Mouse (Mus musculus) MEL-GATA-1-ER (cell line): ENCODE data around the gene Cd180.

ENCODE experiments used
- DNase-seq: peaks from one replicate; pipeline ENCODE4 v3.0.0-alpha.2; 2012; ENCODE audit warnings: low read depth; ENCODE audit errors: extremely low read depth

Gene Cd180

GRCm38 (mm10) chr13:102693341-102693801 is at the start of gene Cd180:
TSS of gene Cd180 (plus strand) at chr13:102693558.
- peak; percentile 74 for DNase-seq

DNA sequence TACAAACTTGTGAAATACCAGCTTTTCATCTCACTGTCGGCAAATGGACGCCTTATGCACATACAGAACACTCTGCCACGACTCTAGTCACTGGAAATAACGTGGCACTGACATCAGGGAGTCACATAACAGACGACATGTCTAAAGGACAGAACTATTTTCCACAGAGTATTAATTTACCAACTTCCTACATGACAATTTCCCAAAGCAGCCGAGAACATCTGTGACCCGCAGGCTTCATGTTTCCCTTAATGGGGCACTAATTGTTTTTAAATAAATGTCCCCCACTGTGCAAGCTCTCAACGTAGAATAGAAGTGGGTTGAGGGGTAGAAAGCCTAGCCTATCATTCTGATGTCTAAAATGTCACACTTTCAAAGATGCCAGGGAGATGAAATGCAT is 49.0 kb upstream of the Cd180 start:
- DNase-seq: no peak

GRCm38 (mm10) chr13:102644789-102645551 is 48.4 kb upstream of the Cd180 start:
- peak; percentile 53 for DNase-seq

- no peak for DNase-seq
These were observed 47.0 kb upstream of the Cd180 start for GRCm38 (mm10) chr13:102646271-102646771.

DNA sequence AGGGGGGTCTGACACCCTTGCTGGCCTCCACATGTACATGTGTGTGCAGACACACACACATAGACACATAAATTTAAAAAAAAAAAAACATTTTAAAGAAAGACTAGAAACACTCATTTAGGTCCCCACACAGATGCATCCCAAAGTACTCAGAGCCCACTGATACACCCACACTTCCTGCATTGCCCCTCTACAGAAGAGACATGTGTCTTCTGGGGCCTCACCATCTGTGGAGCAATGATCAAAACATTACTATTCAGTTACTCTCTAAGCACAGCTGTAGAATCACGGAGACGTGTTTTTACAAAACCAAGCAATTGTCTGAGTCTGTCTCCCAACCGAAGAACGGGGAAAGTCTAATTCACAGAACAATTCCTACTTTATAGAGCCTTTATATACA is 45.8 kb upstream of the Cd180 start:
- no peak for DNase-seq

- DNase-seq: no peak
These were observed 41.0 kb upstream of the Cd180 start for GRCm38 (mm10) chr13:102652303-102652889.

GRCm38 (mm10) chr13:102655071-102655570 is 38.2 kb upstream of the Cd180 start:
- no peak for DNase-seq

- DNase-seq: no peak
These were observed 37.1 kb upstream of the Cd180 start for GRCm38 (mm10) chr13:102656153-102656690.

GRCm38 (mm10) chr13:102658223-102658839 is 35.0 kb upstream of the Cd180 start:
- no peak for DNase-seq

GRCm38 (mm10) chr13:102664041-102664440 is 29.3 kb upstream of the Cd180 start:
- no peak for DNase-seq

GRCm38 (mm10) chr13:102664843-102665587 is 28.3 kb upstream of the Cd180 start:
- peak; percentile 85 for DNase-seq

DNA sequence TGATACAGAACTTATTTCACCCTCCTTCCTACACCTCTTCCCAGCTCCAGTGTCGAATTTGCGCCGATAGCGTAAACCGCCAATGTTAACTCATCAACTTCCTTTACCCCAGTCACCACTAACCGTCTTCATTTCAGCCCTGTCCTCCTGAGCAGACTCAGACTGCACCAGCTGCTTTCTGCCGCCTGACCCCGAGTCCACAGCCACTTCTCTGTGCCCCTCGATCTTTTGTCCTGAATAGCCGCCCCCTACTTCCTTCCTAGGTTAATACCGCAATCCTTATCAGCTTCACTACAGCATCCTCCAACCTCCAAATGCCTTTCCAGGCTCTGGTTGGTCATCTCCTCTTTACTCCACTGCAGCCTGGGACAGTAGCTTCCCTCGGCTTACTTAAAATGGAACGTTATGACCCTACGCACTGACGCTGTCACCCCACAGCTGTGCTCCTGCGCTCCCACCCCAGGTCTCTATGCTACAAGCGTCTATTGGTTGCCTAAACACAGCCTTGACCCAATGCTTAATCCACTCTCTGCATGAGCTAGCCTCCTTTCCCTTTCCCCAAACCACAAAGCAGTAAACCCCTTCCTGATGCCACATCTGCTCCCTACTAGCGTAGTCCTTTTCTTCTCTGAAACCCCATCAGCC is 27.6 kb upstream of the Cd180 start:
- peak; percentile 77 for DNase-seq

- DNase-seq: peak; percentile 56
These were observed 27.1 kb upstream of the Cd180 start for GRCm38 (mm10) chr13:102666233-102666614.

DNA sequence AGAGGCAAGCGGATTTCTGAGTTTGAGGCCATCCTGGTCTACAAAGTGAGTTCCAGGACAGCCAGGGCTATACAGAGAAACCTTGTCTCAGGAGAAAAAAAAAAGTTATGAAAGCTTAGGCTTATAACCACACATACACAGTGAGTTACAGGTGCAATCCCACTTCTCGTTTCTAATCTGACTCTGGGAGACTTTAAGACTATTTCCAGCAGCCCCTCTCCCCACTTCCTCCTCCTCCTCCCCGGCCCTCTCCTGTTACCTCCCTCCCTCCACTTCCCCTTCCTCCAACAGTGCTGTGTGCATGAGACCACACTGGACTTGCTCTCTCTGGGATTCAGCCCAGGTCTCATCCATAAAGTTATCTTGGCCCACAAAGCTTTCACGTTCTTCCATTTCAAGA is 26.6 kb upstream of the Cd180 start:
- peak; percentile 79 for DNase-seq

- DNase-seq: peak; percentile 14
These were observed 26.0 kb upstream of the Cd180 start for GRCm38 (mm10) chr13:102667401-102667800.

DNA sequence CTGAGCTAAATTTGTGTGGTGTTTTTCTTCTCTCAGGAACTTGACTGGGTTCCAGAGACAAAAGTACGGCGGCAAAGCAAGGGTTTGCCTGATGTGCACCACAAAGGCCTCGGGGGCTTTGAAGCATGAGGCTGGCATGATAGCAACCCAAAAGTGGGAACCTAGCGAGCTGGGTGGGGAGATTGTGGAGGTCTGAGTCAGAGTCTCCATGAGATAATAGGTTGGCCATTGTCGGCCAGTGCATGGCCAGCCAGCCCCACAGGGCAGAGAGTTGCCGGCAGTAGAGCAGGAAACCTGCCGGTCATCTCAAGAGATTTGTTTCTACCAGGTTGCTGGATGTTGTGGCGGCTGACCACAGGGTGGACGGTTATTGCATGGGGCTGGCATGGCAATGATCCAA is 25.5 kb upstream of the Cd180 start:
- DNase-seq: peak; percentile 59

DNA sequence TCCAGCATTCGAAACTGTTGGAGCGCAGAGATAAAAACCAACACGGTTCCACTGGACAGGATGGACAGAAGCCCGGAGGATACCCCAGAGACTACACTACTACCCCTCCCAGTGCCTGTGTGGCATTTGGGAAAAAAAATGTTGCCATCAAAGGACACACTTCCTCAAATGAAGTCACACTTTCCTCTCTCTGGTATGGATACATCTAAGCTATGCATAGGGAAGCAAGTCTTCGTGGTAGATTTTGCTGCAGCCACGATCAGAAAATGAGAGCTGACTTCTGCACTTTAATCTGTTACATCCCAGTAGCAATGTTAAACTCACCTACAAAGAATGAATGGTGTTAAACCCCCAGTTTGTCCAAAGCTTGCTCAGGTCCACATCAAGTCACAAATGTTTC is 24.4 kb upstream of the Cd180 start:
- peak; percentile 23 for DNase-seq

GRCm38 (mm10) chr13:102669522-102670256 is 23.7 kb upstream of the Cd180 start:
- no peak for DNase-seq

- DNase-seq: no peak
These were observed 22.9 kb upstream of the Cd180 start for GRCm38 (mm10) chr13:102670503-102670902.

GRCm38 (mm10) chr13:102674083-102674482 is 19.3 kb upstream of the Cd180 start:
- no peak for DNase-seq
